Mouse (Mus musculus): ENCODE measurements around the gene Ccdc102a. TPM values are rescaled to one million over a fixed set of nuclear protein-coding genes. Genes with fewer than 3 reads are reported as not detected.

The Ccdc102a gene
- polyA plus RNA-seq, 1 experiment from 2014 or later = 18.2 TPM

DNA sequence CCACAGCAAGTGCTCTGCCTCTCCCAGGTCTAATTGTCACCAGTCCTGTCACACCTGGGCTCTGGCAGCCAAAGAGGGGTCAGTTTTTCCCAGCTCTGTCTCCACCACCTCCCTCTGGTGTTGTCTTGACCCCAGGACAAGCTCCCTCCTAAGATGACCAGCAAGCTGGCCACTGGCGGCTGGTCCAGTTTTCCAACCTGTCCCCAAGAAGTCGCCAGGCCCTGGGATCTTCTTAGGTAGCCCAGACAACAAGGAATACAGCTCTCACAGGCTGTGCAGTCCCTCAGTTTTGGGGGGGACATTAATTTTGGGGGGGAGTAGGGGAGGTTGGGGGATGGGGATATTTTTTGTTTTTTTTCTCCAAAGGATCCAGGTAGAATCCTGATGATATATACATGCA lies 45.3 kb downstream of the Ccdc102a start:
- no peak for ATAC-seq (ENCODE audit: extremely low read depth, insufficient number of reproducible peaks, low FRiP score, low TSS enrichment)
- WGBS = 74% methylated on average over 2 of the region's 2 CpGs
- peaks cover 80% of the 10 kb centered on the region for H3K4me1 ChIP-seq
- peak overlapping the region; percentile 73; the same call in 1 of the 2 replicates for H3K27ac ChIP-seq (replicated peaks)
- no peaks in the 10 kb centered on the region for H3K27me3 ChIP-seq (replicated peaks)
- H3K9me3 ChIP-seq = no peaks in the 10 kb centered on the region
- peak overlapping the region; percentile 75; the same call in 1 of the 2 replicates for H3K9ac ChIP-seq
- peak overlapping the region; percentile 99 for H3K4me2 ChIP-seq
- peaks cover 12% of the 10 kb centered on the region for H3K36me3 ChIP-seq
- H3K4me3 ChIP-seq = peak overlapping the region; percentile 9; the same call in 1 of the 2 replicates

DNA sequence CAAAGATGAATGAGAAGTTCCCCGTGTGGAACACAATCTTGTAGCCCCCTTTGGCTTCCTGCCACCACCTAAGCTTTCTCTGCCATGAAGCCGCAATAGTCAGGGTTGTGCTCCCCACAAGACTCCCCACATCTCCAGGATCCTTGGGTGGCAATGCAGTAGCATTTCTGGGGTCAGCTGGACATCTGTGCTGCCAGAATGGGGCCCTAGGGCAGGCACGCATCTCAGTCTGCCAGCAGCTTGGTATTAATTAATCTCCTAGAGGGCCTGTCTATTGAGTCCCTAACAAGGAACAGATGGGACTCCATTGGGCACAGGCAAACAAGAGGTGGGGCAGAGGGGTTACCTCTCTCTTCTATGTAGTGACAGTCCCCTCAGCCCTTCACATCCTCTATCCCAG lies 45.7 kb downstream of the Ccdc102a start:
- H3K9ac ChIP-seq = peak overlapping the region; percentile 75
- 45% methylated on average over 3 of the region's 3 CpGs for WGBS
- peak overlapping the region; percentile 9; the same call in 1 of the 2 replicates for H3K4me3 ChIP-seq
- no peaks in the 10 kb centered on the region for H3K9me3 ChIP-seq
- peak overlapping the region; percentile 73 for H3K27ac ChIP-seq (replicated peaks)
- no peak for ATAC-seq (ENCODE audit: extremely low read depth, insufficient number of reproducible peaks, low FRiP score, low TSS enrichment)
- H3K27me3 ChIP-seq (replicated peaks) = no peaks in the 10 kb centered on the region
- H3K4me1 ChIP-seq = peaks cover 83% of the 10 kb centered on the region
- H3K4me2 ChIP-seq = peak overlapping the region; percentile 99
- H3K36me3 ChIP-seq = peaks cover 16% of the 10 kb centered on the region

DNA sequence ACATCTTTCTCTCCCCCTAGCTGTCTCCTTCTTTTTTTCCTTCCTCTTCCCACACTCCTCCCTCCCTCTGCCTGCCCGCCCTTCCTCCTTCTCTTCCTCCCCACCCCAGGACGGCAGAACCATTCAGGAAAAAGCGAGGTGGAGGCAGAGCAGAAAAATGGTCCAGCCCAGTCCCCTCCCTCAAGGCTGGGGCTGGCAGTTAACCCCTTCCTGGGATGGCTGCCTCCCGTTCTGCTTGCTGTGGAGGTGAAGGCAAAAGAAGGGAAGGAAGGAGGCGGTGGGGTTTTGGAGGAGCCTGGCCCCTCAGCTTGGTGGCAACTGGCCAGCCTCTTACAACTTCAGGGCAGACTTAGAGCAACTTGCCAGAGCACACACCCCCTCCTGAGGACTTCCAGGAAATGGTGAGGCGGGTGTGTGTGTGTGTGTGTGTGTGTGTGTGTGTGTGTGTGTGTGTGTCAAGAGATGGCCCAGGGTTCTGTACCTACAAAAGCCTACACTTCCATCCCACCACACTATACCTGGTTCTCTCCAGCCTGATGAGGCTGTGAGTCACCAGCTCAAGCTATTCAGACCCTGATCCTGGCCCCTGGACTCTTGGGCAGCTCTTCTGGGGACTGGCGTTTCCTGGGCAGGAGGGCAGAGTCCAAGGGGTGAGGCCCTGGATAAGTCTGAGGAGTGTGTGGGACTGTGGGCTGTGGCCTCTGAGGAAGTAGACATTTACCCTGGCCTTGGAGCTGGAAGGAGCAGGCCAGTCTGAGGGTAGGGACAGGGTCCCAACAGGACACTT lies 46.6 kb downstream of the Ccdc102a start:
- H3K27me3 ChIP-seq (replicated peaks) = no peaks in the 10 kb centered on the region
- peaks cover 84% of the 10 kb centered on the region for H3K4me1 ChIP-seq
- 0 out of 2 replicates have a peak, but pooled peaks have one; percentile 9 for ATAC-seq (ENCODE audit: extremely low read depth, insufficient number of reproducible peaks, low FRiP score, low TSS enrichment)
- peak overlapping the region; percentile 75 for H3K9ac ChIP-seq
- peaks cover 25% of the 10 kb centered on the region for H3K36me3 ChIP-seq
- H3K4me2 ChIP-seq = peak overlapping the region; percentile 99
- H3K9me3 ChIP-seq = no peaks in the 10 kb centered on the region
- peak overlapping the region; percentile 51 for H3K4me3 ChIP-seq
- 8% methylated on average over 7 of the region's 7 CpGs for WGBS
- H3K27ac ChIP-seq (replicated peaks) = peak overlapping the region; percentile 73

DNA sequence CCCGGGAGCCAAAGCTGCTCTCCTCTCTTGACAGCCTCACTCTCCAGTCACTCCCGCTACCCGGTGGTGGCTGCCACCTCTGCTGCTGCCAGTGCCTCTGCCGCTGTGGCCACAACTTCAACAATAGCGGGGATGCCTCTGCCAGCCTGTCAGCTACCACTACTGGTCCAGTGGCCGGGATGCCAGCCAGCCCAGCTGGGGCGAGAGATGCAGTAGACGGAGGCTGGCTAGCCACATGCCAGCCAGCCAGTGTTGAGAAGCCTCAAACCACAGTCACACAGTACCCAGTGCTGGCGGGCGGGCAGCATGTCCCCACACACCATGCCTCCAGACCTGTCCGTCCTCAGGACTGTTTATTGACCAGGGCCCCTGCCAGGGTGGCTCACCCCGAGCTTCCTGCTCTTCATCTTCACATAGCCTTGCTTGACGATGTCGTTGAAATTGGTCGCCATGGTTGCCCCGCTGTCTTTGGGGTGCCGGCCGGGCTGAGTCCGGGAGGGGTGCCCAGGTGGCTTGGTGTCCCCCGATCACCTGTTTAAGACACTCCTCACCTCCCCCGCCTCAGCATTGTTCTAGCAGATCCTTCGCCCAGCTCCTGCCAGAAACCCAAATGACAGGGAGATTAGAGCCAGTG lies 47.3 kb downstream of the Ccdc102a start:
- no peak for ATAC-seq (ENCODE audit: extremely low read depth, insufficient number of reproducible peaks, low FRiP score, low TSS enrichment)
- Histone ChIP-seq H3K4me1 (peaks cover 81% of the 10 kb centered on the region), H3K27ac (replicated peaks) (peak overlapping the region; percentile 66)

DNA sequence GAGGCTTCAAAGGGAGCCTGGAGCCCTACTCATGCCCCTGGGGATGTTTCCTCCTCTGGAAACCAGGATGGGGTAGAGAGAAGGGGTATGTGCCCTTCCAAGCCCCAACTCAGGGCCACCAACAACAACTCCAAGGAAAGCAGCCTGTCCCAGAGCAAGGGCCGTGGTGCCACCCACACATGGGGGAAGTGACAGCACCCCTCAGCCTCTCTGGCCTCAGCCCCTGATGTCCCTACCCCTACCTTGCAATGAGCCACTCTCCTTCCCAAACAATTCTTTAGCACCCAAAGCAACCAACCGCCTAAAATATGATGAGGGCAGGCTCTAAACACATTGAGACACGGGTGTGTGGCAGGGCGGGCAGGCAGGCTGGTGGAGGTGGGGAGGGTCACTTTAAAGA lies 47.9 kb downstream of the Ccdc102a start:
- Histone ChIP-seq H3K4me1 (peaks cover 76% of the 10 kb centered on the region), H3K27ac (replicated peaks) (peak overlapping the region; percentile 66; the same call in 1 of the 2 replicates), H3K4me3 (peak overlapping the region; percentile 51), H3K9ac (peak overlapping the region; percentile 75), H3K27me3 (replicated peaks) (no peaks in the 10 kb centered on the region), H3K9me3 (no peaks in the 10 kb centered on the region), H3K4me2 (peak overlapping the region; percentile 99), H3K36me3 (peaks cover 38% of the 10 kb centered on the region)
- ATAC-seq (ENCODE audit: extremely low read depth, insufficient number of reproducible peaks, low FRiP score, low TSS enrichment) = no peak
- 44% methylated on average over 4 of the region's 4 CpGs for WGBS

More for the DNA sequence above, 47.3 kb downstream of the Ccdc102a start:
- H3K9ac ChIP-seq = peak overlapping the region; percentile 75
- H3K4me3 ChIP-seq = peak overlapping the region; percentile 51
- 18% methylated on average over 22 of the region's 22 CpGs for WGBS
- H3K36me3 ChIP-seq = peaks cover 32% of the 10 kb centered on the region
- H3K27me3 ChIP-seq (replicated peaks) = no peaks in the 10 kb centered on the region
- H3K9me3 ChIP-seq = no peaks in the 10 kb centered on the region
- peak overlapping the region; percentile 99 for H3K4me2 ChIP-seq

DNA sequence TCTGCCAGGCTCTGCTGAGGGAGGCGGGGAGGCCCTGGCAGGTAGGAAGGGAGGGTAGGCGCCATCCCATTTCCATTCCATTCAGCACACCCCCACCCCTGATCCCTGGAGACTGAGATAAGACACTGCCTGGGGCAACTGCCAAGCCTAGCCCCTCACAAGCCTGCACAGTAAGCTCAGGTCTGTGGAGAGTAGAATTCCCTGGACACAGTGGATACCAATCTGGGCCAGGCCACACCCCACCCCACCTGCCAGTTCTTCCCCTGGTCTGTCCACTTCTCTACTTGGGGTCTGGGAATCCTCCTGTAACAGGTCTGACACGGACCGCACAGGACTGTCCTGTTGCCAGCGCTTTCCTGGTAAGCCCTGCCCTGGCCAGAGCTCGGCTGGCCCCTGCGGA lies 48.8 kb downstream of the Ccdc102a start:
- peak overlapping the region; percentile 75 for H3K9ac ChIP-seq
- no peaks in the 10 kb centered on the region for H3K9me3 ChIP-seq
- peaks cover 46% of the 10 kb centered on the region for H3K36me3 ChIP-seq
- H3K27me3 ChIP-seq (replicated peaks) = no peaks in the 10 kb centered on the region
- peak; percentile 11; the same call in 1 of the 2 replicates for ATAC-seq (ENCODE audit: extremely low read depth, insufficient number of reproducible peaks, low FRiP score, low TSS enrichment)
- peak overlapping the region; percentile 66 for H3K27ac ChIP-seq (replicated peaks)
- H3K4me1 ChIP-seq = peaks cover 70% of the 10 kb centered on the region
- 32% methylated on average over 7 of the region's 7 CpGs for WGBS
- H3K4me3 ChIP-seq = peak overlapping the region; percentile 13
- H3K4me2 ChIP-seq = peak overlapping the region; percentile 99

DNA sequence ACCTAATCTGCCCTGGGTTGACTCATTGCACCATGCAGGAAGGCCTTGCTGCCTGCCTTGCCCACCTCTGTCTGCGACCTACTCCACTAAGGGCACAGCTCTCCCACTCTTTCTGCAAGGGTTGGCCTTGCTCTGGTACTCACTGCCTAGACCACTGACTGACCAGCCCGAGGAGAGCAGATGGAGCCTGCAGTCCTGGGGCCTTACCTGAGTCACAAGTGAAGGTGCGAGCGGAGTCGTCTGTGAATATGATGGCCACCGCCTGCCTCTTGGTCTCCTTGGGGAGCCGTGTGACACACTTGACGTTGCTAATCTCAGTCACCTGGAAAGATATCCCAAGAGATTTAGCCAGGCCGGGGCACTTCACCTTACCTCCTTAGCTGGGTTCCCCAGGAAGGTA lies 51.0 kb downstream of the Ccdc102a start:
- Histone ChIP-seq H3K36me3 (peaks cover 69% of the 10 kb centered on the region), H3K9me3 (no peaks in the 10 kb centered on the region), H3K4me1 (peaks cover 64% of the 10 kb centered on the region), H3K27ac (replicated peaks) (no peak overlapping the region), H3K27me3 (replicated peaks) (no peaks in the 10 kb centered on the region), H3K4me2 (no peak overlapping the region), H3K4me3 (no peak overlapping the region), H3K9ac (no peak overlapping the region)
- WGBS = 75% methylated on average over 9 of the region's 9 CpGs
- no peak for ATAC-seq (ENCODE audit: extremely low read depth, insufficient number of reproducible peaks, low FRiP score, low TSS enrichment)

DNA sequence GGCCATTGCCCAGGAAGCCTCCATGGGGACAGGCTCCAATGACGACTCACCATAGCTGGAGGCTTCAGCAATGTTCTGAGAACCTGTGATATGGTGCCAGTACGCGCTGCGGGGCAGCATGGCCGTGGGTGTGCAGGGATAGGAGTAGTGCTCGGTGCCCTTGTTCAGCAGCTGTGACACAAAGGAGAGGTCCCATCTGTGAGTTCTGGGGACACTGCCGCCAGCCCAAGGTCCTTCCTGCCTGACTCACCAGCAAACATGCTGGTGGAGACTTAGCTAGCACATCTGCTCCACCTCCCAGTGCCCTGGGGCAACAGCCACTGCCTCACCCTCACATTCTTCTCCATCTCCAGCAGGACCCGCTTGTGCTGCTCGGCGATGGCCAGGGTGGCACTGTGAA lies 52.6 kb downstream of the Ccdc102a start:
- 80% methylated on average over 10 of the region's 10 CpGs for WGBS
- H3K4me3 ChIP-seq = no peak overlapping the region
- H3K4me2 ChIP-seq = no peak overlapping the region
- no peak overlapping the region for H3K9ac ChIP-seq
- H3K9me3 ChIP-seq = no peaks in the 10 kb centered on the region
- no peak overlapping the region for H3K27ac ChIP-seq (replicated peaks)
- no peaks in the 10 kb centered on the region for H3K27me3 ChIP-seq (replicated peaks)
- H3K4me1 ChIP-seq = peaks cover 53% of the 10 kb centered on the region
- ATAC-seq (ENCODE audit: extremely low read depth, insufficient number of reproducible peaks, low FRiP score, low TSS enrichment) = no peak
- H3K36me3 ChIP-seq = peaks cover 84% of the 10 kb centered on the region

DNA sequence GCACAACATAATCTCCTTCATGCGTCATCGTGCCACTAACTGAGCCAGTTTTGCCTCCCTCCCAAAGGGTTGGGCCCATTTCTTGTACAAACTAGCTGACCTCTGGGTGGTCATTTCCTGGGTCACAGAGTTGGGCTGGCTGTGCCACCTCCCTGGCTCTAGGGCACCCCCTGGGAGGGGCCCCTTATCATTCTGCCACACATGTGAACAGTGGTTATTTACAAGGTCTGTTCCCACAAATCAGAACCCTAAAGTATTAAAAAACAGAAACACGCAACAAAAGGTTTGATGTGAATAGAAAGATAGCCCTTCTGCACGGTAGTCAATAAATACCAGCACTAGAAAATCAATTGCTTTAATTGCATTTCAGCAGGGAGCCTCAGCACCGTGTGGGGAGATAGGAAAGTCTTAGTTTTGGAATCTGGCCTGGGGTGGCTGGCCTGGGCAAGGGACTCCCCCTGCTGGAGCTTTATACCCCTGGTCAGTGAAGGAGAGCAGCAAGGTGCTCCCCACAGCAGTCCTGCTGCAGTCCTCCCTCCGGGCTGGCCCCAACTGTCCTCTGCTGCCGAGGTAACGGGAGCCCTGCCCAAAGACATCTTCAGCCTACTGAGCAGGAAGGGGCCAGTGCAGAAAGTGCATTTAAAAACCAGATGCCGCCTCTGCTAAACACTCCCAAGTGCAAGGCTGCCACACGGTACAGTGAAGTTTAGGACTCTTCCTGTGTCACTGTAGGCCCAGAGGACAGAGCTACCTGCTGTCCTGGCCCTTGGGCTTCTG lies 53.8 kb downstream of the Ccdc102a start:
- 65% methylated on average over 10 of the region's 10 CpGs for WGBS
- H3K36me3 ChIP-seq = peaks cover 84% of the 10 kb centered on the region

DNA sequence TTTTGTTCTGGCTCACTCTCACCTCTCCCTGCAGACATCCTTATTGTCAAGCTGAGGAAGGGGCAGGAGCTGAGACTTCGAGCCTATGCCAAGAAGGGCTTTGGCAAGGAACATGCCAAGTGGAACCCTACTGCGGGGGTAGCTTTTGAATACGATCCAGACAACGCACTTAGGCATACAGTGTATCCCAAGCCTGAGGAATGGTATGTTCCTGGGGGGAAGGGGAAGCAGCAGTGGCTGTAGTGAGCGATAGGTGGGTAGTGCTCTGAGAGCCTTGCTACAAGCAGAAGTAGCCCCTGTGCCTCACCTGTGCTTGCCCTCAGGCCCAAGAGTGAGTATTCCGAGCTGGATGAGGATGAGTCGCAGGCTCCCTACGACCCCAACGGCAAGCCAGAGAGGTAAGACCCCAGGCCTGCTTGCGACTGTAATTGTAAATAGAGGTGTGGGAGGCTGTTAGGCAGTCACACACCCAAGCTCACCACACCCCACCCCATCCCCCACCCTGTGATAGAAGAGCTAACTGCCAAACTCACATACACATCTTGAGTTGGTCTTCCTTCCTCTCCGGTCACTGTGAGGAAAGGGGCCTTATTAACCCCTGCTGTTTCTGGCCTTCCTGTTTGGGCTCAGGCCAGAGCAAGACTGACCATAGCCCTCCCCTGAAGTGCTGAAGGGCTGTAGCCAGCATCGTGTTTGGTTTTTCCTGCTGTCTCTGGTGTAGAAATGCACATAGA lies 55.2 kb downstream of the Ccdc102a start:
- Histone ChIP-seq H3K4me3 (no peak overlapping the region), H3K27me3 (replicated peaks) (no peaks in the 10 kb centered on the region), H3K9me3 (no peaks in the 10 kb centered on the region), H3K36me3 (peaks cover 80% of the 10 kb centered on the region), H3K9ac (no peak overlapping the region), H3K4me2 (no peak overlapping the region), H3K4me1 (peaks cover 43% of the 10 kb centered on the region), H3K27ac (replicated peaks) (peak overlapping the region; percentile 65)
- no peak for ATAC-seq (ENCODE audit: extremely low read depth, insufficient number of reproducible peaks, low FRiP score, low TSS enrichment)
- 73% methylated on average over 12 of the region's 12 CpGs for WGBS

More for the DNA sequence above, 53.8 kb downstream of the Ccdc102a start:
- H3K27ac ChIP-seq (replicated peaks) = peak overlapping the region; percentile 65; the same call in 1 of the 2 replicates
- H3K9ac ChIP-seq = no peak overlapping the region
- H3K4me1 ChIP-seq = peaks cover 44% of the 10 kb centered on the region
- no peak overlapping the region for H3K4me2 ChIP-seq
- H3K9me3 ChIP-seq = no peaks in the 10 kb centered on the region
- no peaks in the 10 kb centered on the region for H3K27me3 ChIP-seq (replicated peaks)
- no peak for ATAC-seq (ENCODE audit: extremely low read depth, insufficient number of reproducible peaks, low FRiP score, low TSS enrichment)
- H3K4me3 ChIP-seq = no peak overlapping the region
